Mouse (Mus musculus) kidney, embryonic 16.5 days (tissue): ENCODE data around the gene Cdc34. TPM values are rescaled to one million over a fixed set of nuclear protein-coding genes. Genes with fewer than 3 reads are reported as not detected.

ENCODE experiments used
- ATAC-seq: fragments of 200-750 bp; cut with Nextera tagmentation; 2 replicates; pipeline ENCODE4 v1.8.0; 2017; ENCODE audit warnings: moderate TSS enrichment; ENCODE audit not compliant: low FRiP score, low TSS enrichment
- H3K27ac ChIP-seq: fragments of 300-500 bp; sonication (generic); 2 replicates; pipeline ENCODE4 v1.5.1; 2014; ENCODE audit warnings: low read length
- H3K27me3 ChIP-seq: fragments of 300-500 bp; sonication (generic); 2 replicates; pipeline ENCODE4 v1.6.1; 2014; ENCODE audit warnings: low read length, control low read depth, mixed read lengths; ENCODE audit not compliant: insufficient read depth
- H3K36me3 ChIP-seq: fragments of 300-500 bp; sonication (generic); 2 replicates; pipeline ENCODE4 v1.6.1; 2014; ENCODE audit warnings: low read length, control low read depth, mixed read lengths; ENCODE audit not compliant: insufficient read depth
- H3K4me1 ChIP-seq: fragments of 300-500 bp; sonication (generic); 2 replicates; pipeline ENCODE4 v1.6.1; 2014; ENCODE audit warnings: low read length, control low read depth, mixed read lengths; ENCODE audit not compliant: insufficient read depth
- H3K4me2 ChIP-seq: fragments of 300-500 bp; sonication (generic); replicated peaks from 2 replicates; pipeline ENCODE4 v1.6.1; 2014; ENCODE audit warnings: low read depth, low read length
- H3K4me3 ChIP-seq: fragments of 300-500 bp; sonication (generic); 2 replicates; pipeline ENCODE4 v1.5.1; 2014; ENCODE audit warnings: mild to moderate bottlenecking, low read length
- H3K9ac ChIP-seq: fragments of 300-500 bp; sonication (generic); replicated peaks from 2 replicates; pipeline ENCODE4 v1.6.1; 2014; ENCODE audit warnings: low read length
- H3K9me3 ChIP-seq: fragments of 300-500 bp; sonication (generic); 2 replicates; pipeline ENCODE4 v1.6.1; 2016; ENCODE audit warnings: low read length, control low read depth
- WGBS: fragments of 180-500 bp; shearing (Covaris S2); extraction: QIAGEN DNeasy Blood & Tissue Kit; methylation state at CpG from one replicate; pipeline ENCODE4 v1.1.7; 2014; 5-methylcytosine and 5-hydroxymethylcytosine counted together
- polyA plus RNA-seq: library from polyadenylated mRNA; unstranded; fragments of >200 nt; fragmentation: Nextera tagmentation; extraction: Ambion mirVana; gene quantifications from 2 replicates; pipeline ENCODE4 v1.2.1, GENCODE M21; 2015

The Cdc34 gene
- 81.2 and 92.3 TPM in 2 replicates for polyA plus RNA-seq

GRCm38 (mm10) chr10:79681591-79682245 is at the start of gene Cdc34:
Gene Cdc34, plus strand, starts transcription at chr10:79682195.
- H3K4me3 ChIP-seq = peak within 1 kb of the TSS; percentile 94
- H3K4me2 ChIP-seq = peak within 1 kb of the TSS; percentile 89
- H3K27me3 ChIP-seq = no peaks in the 10 kb centered on the region
- no peaks in the 10 kb centered on the region for H3K9me3 ChIP-seq
- peak; percentile 95 for ATAC-seq
- H3K4me1 ChIP-seq = peaks cover 24% of the 10 kb centered on the region
- WGBS = under 1% methylated on average over 76 of the region's 84 CpGs
- peaks cover 26% of the 10 kb centered on the region for H3K36me3 ChIP-seq
- H3K27ac ChIP-seq = peak within 1 kb of the TSS; percentile 81
- H3K9ac ChIP-seq = peak within 1 kb of the TSS; percentile 84

GRCm38 (mm10) chr10:79633006-79633777 is 48.8 kb upstream of the Cdc34 start:
- no peak overlapping the region for H3K4me3 ChIP-seq
- H3K9ac ChIP-seq = 0 out of 2 replicates have a peak overlapping the region, but pooled peaks have one; percentile 16

GRCm38 (mm10) chr10:79636287-79636686 is 45.7 kb upstream of the Cdc34 start:
- no peak overlapping the region for H3K4me2 ChIP-seq
- peaks cover 4% of the 10 kb centered on the region for H3K27me3 ChIP-seq
- no peak overlapping the region for H3K4me3 ChIP-seq
- H3K27ac ChIP-seq = no peak overlapping the region
- H3K9ac ChIP-seq = no peak overlapping the region
- ATAC-seq = no peak
- no peaks in the 10 kb centered on the region for H3K36me3 ChIP-seq
- no peaks in the 10 kb centered on the region for H3K9me3 ChIP-seq
- 88% methylated on average over 8 of the region's 8 CpGs for WGBS
- peaks cover 15% of the 10 kb centered on the region for H3K4me1 ChIP-seq

More at GRCm38 (mm10) chr10:79633006-79633777, 48.8 kb upstream of the Cdc34 start:
- Histone ChIP-seq H3K4me2 (no peak overlapping the region), H3K36me3 (no peaks in the 10 kb centered on the region), H3K9me3 (no peaks in the 10 kb centered on the region), H3K4me1 (peaks cover 7% of the 10 kb centered on the region), H3K27me3 (no peaks in the 10 kb centered on the region), H3K27ac (0 out of 2 replicates have a peak overlapping the region, but pooled peaks have one; percentile 0)
- WGBS = 46% methylated on average over 17 of the region's 17 CpGs
- peak; percentile 17; the same call in 1 of the 2 replicates for ATAC-seq

GRCm38 (mm10) chr10:79637128-79638110 is 44.6 kb upstream of the Cdc34 start, which contains the start of gene Shc2:
Gene Shc2, minus strand, starts transcription at chr10:79637918.
- Histone ChIP-seq H3K9ac (peak within 1 kb of the TSS; percentile 81), H3K27ac (no peak within 1 kb of the TSS), H3K27me3 (peaks cover 4% of the 10 kb centered on the region), H3K4me1 (peaks cover 15% of the 10 kb centered on the region), H3K4me3 (peak within 1 kb of the TSS; percentile 58), H3K36me3 (no peaks in the 10 kb centered on the region), H3K9me3 (no peaks in the 10 kb centered on the region), H3K4me2 (peak within 1 kb of the TSS; percentile 84)
- under 1% methylated on average over 101 of the region's 116 CpGs for WGBS
- ATAC-seq = peak; percentile 76

- Histone ChIP-seq H3K36me3 (no peaks in the 10 kb centered on the region), H3K27ac (no peak overlapping the region), H3K4me2 (peak overlapping the region; percentile 84), H3K4me3 (peak overlapping the region; percentile 58), H3K4me1 (peaks cover 15% of the 10 kb centered on the region), H3K27me3 (peaks cover 4% of the 10 kb centered on the region), H3K9ac (peak overlapping the region; percentile 81), H3K9me3 (no peaks in the 10 kb centered on the region)
- peak; percentile 63; the same call in 1 of the 2 replicates for ATAC-seq
- WGBS = 7% methylated on average over 23 of the region's 23 CpGs
Measured at GRCm38 (mm10) chr10:79638486-79639204, 43.4 kb upstream of the Cdc34 start.

- Histone ChIP-seq H3K27ac (no peak within 1 kb of the TSS), H3K4me2 (no peak within 1 kb of the TSS), H3K4me3 (no peak within 1 kb of the TSS), H3K36me3 (no peaks in the 10 kb centered on the region), H3K9me3 (no peaks in the 10 kb centered on the region), H3K27me3 (no peaks in the 10 kb centered on the region), H3K9ac (no peak within 1 kb of the TSS), H3K4me1 (no peaks in the 10 kb centered on the region)
- WGBS = 55% methylated on average over 8 of the region's 8 CpGs
- no peak for ATAC-seq
Measured at GRCm38 (mm10) chr10:79645711-79646110, 36.3 kb upstream of the Cdc34 start, which contains the start of gene Odf3l2. Gene Odf3l2, minus strand, starts transcription at chr10:79645738.

- Histone ChIP-seq H3K9ac (no peak overlapping the region), H3K27ac (no peak overlapping the region), H3K4me3 (no peak overlapping the region), H3K27me3 (no peaks in the 10 kb centered on the region), H3K4me1 (no peaks in the 10 kb centered on the region), H3K4me2 (no peak overlapping the region), H3K9me3 (no peaks in the 10 kb centered on the region), H3K36me3 (no peaks in the 10 kb centered on the region)
- ATAC-seq = peak; percentile 43
- WGBS = 30% methylated on average over 7 of the region's 7 CpGs
Measured at GRCm38 (mm10) chr10:79649070-79649751, 32.8 kb upstream of the Cdc34 start.

GRCm38 (mm10) chr10:79652789-79653188 is 29.2 kb upstream of the Cdc34 start:
- Histone ChIP-seq H3K4me2 (no peak overlapping the region), H3K27me3 (0 out of 2 replicates have a peak, but pooled peaks cover 4% of the 10 kb centered on the region), H3K9me3 (no peaks in the 10 kb centered on the region), H3K27ac (no peak overlapping the region), H3K36me3 (no peaks in the 10 kb centered on the region), H3K9ac (no peak overlapping the region), H3K4me3 (no peak overlapping the region), H3K4me1 (no peaks in the 10 kb centered on the region)
- WGBS = 78% methylated on average over 7 of the region's 7 CpGs
- no peak for ATAC-seq
